Comparison of ENCODE assay signal across 29 mouse cellular contexts in genomic region chr7:134400746-134401145, GRCm38 (mm10). TPM values are rescaled to one million over a fixed set of nuclear protein-coding genes. Genes with fewer than 3 reads are reported as not detected.
"Had no signal": no experiment of that assay in that cellular context is flagged by ENCODE, and none has a peak within 500 bp of the region (broad histone marks: within the 10 kb centered on the region; RNA-seq: fewer than 3 reads in every experiment).

No protein-coding gene starts in this region.

- H3K4me2 ChIP-seq: embryonic facial prominence, embryonic 12.5 days; embryonic facial prominence, embryonic 13.5 days; embryonic facial prominence, embryonic 15.5 days; forebrain, embryonic 12.5 days; forebrain, embryonic 13.5 days; forebrain, embryonic 15.5 days had no signal

- H3K27me3 ChIP-seq: embryonic facial prominence, embryonic 12.5 days; embryonic facial prominence, embryonic 13.5 days; embryonic facial prominence, embryonic 15.5 days; forebrain, embryonic 12.5 days; forebrain, embryonic 13.5 days; forebrain, embryonic 15.5 days had no signal

- DNase-seq: cerebellum, adult 18-20 months; cerebellum, adult 2 months; cerebellum, adult 8-10 months; cerebellum, adult 9-10 months; cerebellum, adult 9-11 months; cerebellum, postnatal 10 days; cerebellum, postnatal 14 days; cerebellum, postnatal 25 days; cerebellum, postnatal 36 days; embryo, embryonic 11 days; forebrain, postnatal 0 days; gastrocnemius, adult 2 months; gastrocnemius, postnatal 10 days; gastrocnemius, postnatal 14 days; gastrocnemius, postnatal 25 days; gastrocnemius, postnatal 36 days; heart, adult 11 months had no signal

- H3K9me3 ChIP-seq: embryonic facial prominence, embryonic 10.5 days; embryonic facial prominence, embryonic 12.5 days; embryonic facial prominence, embryonic 13.5 days; embryonic facial prominence, embryonic 15.5 days; forebrain, embryonic 10.5 days; forebrain, embryonic 12.5 days; forebrain, embryonic 13.5 days; forebrain, embryonic 15.5 days had no signal

- H3K9ac ChIP-seq: embryonic facial prominence, embryonic 12.5 days; embryonic facial prominence, embryonic 13.5 days; embryonic facial prominence, embryonic 15.5 days; forebrain, embryonic 12.5 days; forebrain, embryonic 13.5 days; forebrain, embryonic 15.5 days; forebrain, postnatal 0 days had no signal

- H3K4me3 ChIP-seq: embryonic facial prominence, embryonic 10.5 days; embryonic facial prominence, embryonic 12.5 days; embryonic facial prominence, embryonic 13.5 days; embryonic facial prominence, embryonic 15.5 days; erythroblast, embryonic 14.5 days; forebrain, embryonic 10.5 days; forebrain, embryonic 12.5 days; forebrain, embryonic 13.5 days; forebrain, embryonic 15.5 days; gastrocnemius, adult 2 months had no signal

- H3K27ac ChIP-seq: embryonic facial prominence, embryonic 10.5 days; embryonic facial prominence, embryonic 12.5 days; embryonic facial prominence, embryonic 13.5 days; embryonic facial prominence, embryonic 15.5 days; forebrain, embryonic 10.5 days; forebrain, embryonic 12.5 days; forebrain, embryonic 13.5 days; forebrain, embryonic 15.5 days; gastrocnemius, adult 2 months had no signal

- H3K4me1 ChIP-seq: embryonic facial prominence, embryonic 10.5 days; embryonic facial prominence, embryonic 12.5 days; embryonic facial prominence, embryonic 15.5 days; forebrain, embryonic 10.5 days; forebrain, embryonic 12.5 days; forebrain, embryonic 13.5 days; forebrain, embryonic 15.5 days had no signal

- ATAC-seq: forebrain, embryonic 13.5 days; forebrain, embryonic 14.5 days; forebrain, embryonic 15.5 days; forebrain, embryonic 16.5 days; forebrain, postnatal 0 days had no signal

- H3K36me3 ChIP-seq: embryonic facial prominence, embryonic 10.5 days; embryonic facial prominence, embryonic 12.5 days; embryonic facial prominence, embryonic 13.5 days; embryonic facial prominence, embryonic 15.5 days; forebrain, embryonic 10.5 days; forebrain, embryonic 12.5 days; forebrain, embryonic 15.5 days had no signal

RNA-seq across cellular contexts. Expression of gene D7Ertd443e, which starts 15.3 kb away (rescaled TPM):
- polyA plus RNA-seq: erythroblast, embryonic 14.5 days; forebrain, embryonic 10.5 days; forebrain, embryonic 11.5 days; forebrain, embryonic 12.5 days; forebrain, embryonic 14.5 days; forebrain, embryonic 15.5 days; forebrain, embryonic 16.5 days had no signal
